Mouse (Mus musculus): ENCODE measurements around the gene Zfp61. TPM values are rescaled to one million over a fixed set of nuclear protein-coding genes. Genes with fewer than 3 reads are reported as not detected.

Gene Zfp61
- 53.8 and 58.5 TPM in 2 replicates for polyA plus RNA-seq (2015; fragmentation: Nextera tagmentation; extraction: Ambion mirVana)

GRCm38 (mm10) chr7:24300771-24301282 is at the start of gene Zfp61:
Zfp61 (minus strand) TSS chr7:24301232.
- H3K36me3 ChIP-seq = peaks cover 46% of the 10 kb centered on the region

GRCm38 (mm10) chr7:24348896-24349295 is 47.9 kb upstream of the Zfp61 start, which contains the start of gene Lypd5:
Lypd5 (plus strand) TSS chr7:24349196.
- WGBS = 43% methylated on average over 6 of the region's 6 CpGs
- H3K9me3 ChIP-seq = no peaks in the 10 kb centered on the region
- no peak within 1 kb of the TSS for H3K4me3 ChIP-seq
- no peak for ATAC-seq (ENCODE audit: insufficient number of reproducible peaks, insufficient read depth, low FRiP score, low TSS enrichment, low read depth)
- no peak within 1 kb of the TSS for H3K9ac ChIP-seq
- H3K4me1 ChIP-seq = no peaks in the 10 kb centered on the region
- no peak within 1 kb of the TSS for H3K4me2 ChIP-seq
- no peaks in the 10 kb centered on the region for H3K36me3 ChIP-seq
- H3K27me3 ChIP-seq = peaks cover 9% of the 10 kb centered on the region; the same call in 1 of the 2 replicates
- no peak within 1 kb of the TSS for H3K27ac ChIP-seq

More at GRCm38 (mm10) chr7:24300771-24301282, at the start of gene Zfp61:
- H3K27ac ChIP-seq = peak within 1 kb of the TSS; percentile 98
- peak; percentile 70; the same call in 1 of the 2 replicates for ATAC-seq (ENCODE audit: insufficient number of reproducible peaks, insufficient read depth, low FRiP score, low TSS enrichment, low read depth)
- H3K4me3 ChIP-seq = peak within 1 kb of the TSS; percentile 70
- peak within 1 kb of the TSS; percentile 88 for H3K4me2 ChIP-seq
- H3K27me3 ChIP-seq = no peaks in the 10 kb centered on the region
- WGBS = 2% methylated on average over 13 of the region's 13 CpGs
- H3K9me3 ChIP-seq = no peaks in the 10 kb centered on the region
- peaks cover 11% of the 10 kb centered on the region for H3K4me1 ChIP-seq
- peak within 1 kb of the TSS; percentile 71 for H3K9ac ChIP-seq

GRCm38 (mm10) chr7:24346444-24346843 is 45.4 kb upstream of the Zfp61 start:
- Histone ChIP-seq H3K4me3 (no peak overlapping the region), H3K36me3 (no peaks in the 10 kb centered on the region), H3K4me1 (no peaks in the 10 kb centered on the region), H3K9ac (no peak overlapping the region), H3K4me2 (no peak overlapping the region), H3K27me3 (no peaks in the 10 kb centered on the region), H3K27ac (no peak overlapping the region), H3K9me3 (no peaks in the 10 kb centered on the region)
- WGBS = 66% methylated on average over 5 of the region's 5 CpGs
- ATAC-seq (ENCODE audit: insufficient number of reproducible peaks, insufficient read depth, low FRiP score, low TSS enrichment, low read depth) = no peak

- Histone ChIP-seq H3K36me3 (no peaks in the 10 kb centered on the region), H3K4me1 (no peaks in the 10 kb centered on the region), H3K27ac (no peak overlapping the region), H3K4me2 (no peak overlapping the region), H3K9ac (no peak overlapping the region), H3K9me3 (no peaks in the 10 kb centered on the region), H3K27me3 (no peaks in the 10 kb centered on the region), H3K4me3 (no peak overlapping the region)
- ATAC-seq (ENCODE audit: insufficient number of reproducible peaks, insufficient read depth, low FRiP score, low TSS enrichment, low read depth) = no peak
- WGBS = 42% methylated on average over 7 of the region's 7 CpGs
Observed at GRCm38 (mm10) chr7:24343701-24344272, 42.8 kb upstream of the Zfp61 start.

GRCm38 (mm10) chr7:24338241-24338640 is 37.2 kb upstream of the Zfp61 start:
- H3K27ac ChIP-seq = no peak overlapping the region
- WGBS = 46% methylated on average over 2 of the region's 2 CpGs
- H3K4me1 ChIP-seq = no peaks in the 10 kb centered on the region
- H3K9me3 ChIP-seq = 0 out of 2 replicates have a peak, but pooled peaks cover under 1% of the 10 kb centered on the region
- H3K4me3 ChIP-seq = no peak overlapping the region
- H3K4me2 ChIP-seq = no peak overlapping the region
- H3K27me3 ChIP-seq = peaks cover 15% of the 10 kb centered on the region
- no peaks in the 10 kb centered on the region for H3K36me3 ChIP-seq
- ATAC-seq (ENCODE audit: insufficient number of reproducible peaks, insufficient read depth, low FRiP score, low TSS enrichment, low read depth) = no peak
- no peak overlapping the region for H3K9ac ChIP-seq

- Histone ChIP-seq H3K4me3 (no peak overlapping the region), H3K27ac (no peak overlapping the region), H3K4me2 (no peak overlapping the region), H3K9me3 (0 out of 2 replicates have a peak, but pooled peaks cover 3% of the 10 kb centered on the region), H3K27me3 (peaks cover 24% of the 10 kb centered on the region), H3K4me1 (no peaks in the 10 kb centered on the region), H3K36me3 (no peaks in the 10 kb centered on the region), H3K9ac (no peak overlapping the region)
- 12% methylated on average over 5 of the region's 5 CpGs for WGBS
- ATAC-seq (ENCODE audit: insufficient number of reproducible peaks, insufficient read depth, low FRiP score, low TSS enrichment, low read depth) = no peak
Observed at GRCm38 (mm10) chr7:24335699-24336309, 34.8 kb upstream of the Zfp61 start.

- Histone ChIP-seq H3K4me3 (no peak within 1 kb of the TSS; the same call in 1 of the 2 replicates), H3K9me3 (0 out of 2 replicates have a peak, but pooled peaks cover 3% of the 10 kb centered on the region), H3K4me1 (no peaks in the 10 kb centered on the region), H3K27me3 (peaks cover 24% of the 10 kb centered on the region), H3K27ac (no peak within 1 kb of the TSS), H3K9ac (no peak within 1 kb of the TSS), H3K4me2 (peak within 1 kb of the TSS; percentile 22), H3K36me3 (no peaks in the 10 kb centered on the region)
- ATAC-seq (ENCODE audit: insufficient number of reproducible peaks, insufficient read depth, low FRiP score, low TSS enrichment, low read depth) = no peak
- 50% methylated on average over 49 of the region's 49 CpGs for WGBS
Observed at GRCm38 (mm10) chr7:24333304-24333986, 32.4 kb upstream of the Zfp61 start, which contains the start of gene Tescl. Tescl (minus strand) TSS chr7:24333936.

- Histone ChIP-seq H3K4me1 (peaks cover 7% of the 10 kb centered on the region; the same call in 1 of the 2 replicates), H3K4me3 (no peak overlapping the region), H3K36me3 (no peaks in the 10 kb centered on the region), H3K9ac (no peak overlapping the region), H3K4me2 (no peak overlapping the region), H3K9me3 (peaks cover 9% of the 10 kb centered on the region), H3K27ac (no peak overlapping the region), H3K27me3 (0 out of 2 replicates have a peak, but pooled peaks cover under 1% of the 10 kb centered on the region)
- whole genome bisulfite sequencing = 85% methylated on average over 14 of the region's 14 CpGs
- no peak for ATAC-seq (ENCODE audit: insufficient number of reproducible peaks, insufficient read depth, low FRiP score, low TSS enrichment, low read depth)
Observed at GRCm38 (mm10) chr7:24327281-24327975, 26.4 kb upstream of the Zfp61 start.

- Histone ChIP-seq H3K27ac (peak overlapping the region; percentile 63), H3K4me3 (peak overlapping the region; percentile 38), H3K36me3 (no peaks in the 10 kb centered on the region), H3K4me1 (peaks cover 7% of the 10 kb centered on the region; the same call in 1 of the 2 replicates), H3K9me3 (peaks cover 9% of the 10 kb centered on the region), H3K9ac (peak overlapping the region; percentile 67), H3K4me2 (peak overlapping the region; percentile 63), H3K27me3 (no peaks in the 10 kb centered on the region)
- WGBS = 46% methylated on average over 20 of the region's 20 CpGs
- no peak for ATAC-seq (ENCODE audit: insufficient number of reproducible peaks, insufficient read depth, low FRiP score, low TSS enrichment, low read depth)
Observed at GRCm38 (mm10) chr7:24326273-24327135, 25.5 kb upstream of the Zfp61 start.

GRCm38 (mm10) chr7:24325675-24326128 is 24.7 kb upstream of the Zfp61 start:
- Histone ChIP-seq H3K4me3 (peak overlapping the region; percentile 38), H3K4me1 (peaks cover 7% of the 10 kb centered on the region; the same call in 1 of the 2 replicates), H3K4me2 (peak overlapping the region; percentile 63), H3K36me3 (no peaks in the 10 kb centered on the region), H3K27ac (peak overlapping the region; percentile 63), H3K27me3 (no peaks in the 10 kb centered on the region), H3K9me3 (peaks cover 9% of the 10 kb centered on the region), H3K9ac (peak overlapping the region; percentile 67)
- 4% methylated on average over 13 of the region's 13 CpGs for WGBS
- peak; percentile 52; the same call in 1 of the 2 replicates for ATAC-seq (ENCODE audit: insufficient number of reproducible peaks, insufficient read depth, low FRiP score, low TSS enrichment, low read depth)

Data from embryonic facial prominence, embryonic 13.5 days (tissue).